Mouse (Mus musculus) hindbrain, embryonic 11.5 days (tissue): ENCODE results near the gene Aif1. TPM values are rescaled to one million over a fixed set of nuclear protein-coding genes. Genes with fewer than 3 reads are reported as not detected.

ENCODE experiments used
- ATAC-seq: fragments of 200-750 bp; cut with Nextera tagmentation; 2 replicates; pipeline ENCODE4 v1.8.0; 2017; ENCODE audit warnings: mild to moderate bottlenecking, moderate TSS enrichment, moderate library complexity; ENCODE audit not compliant: low FRiP score
- DNase-seq: peaks from one replicate; pipeline ENCODE4 v3.0.0-alpha.2; 2015; ENCODE audit warnings: low spot score
- H3K27ac ChIP-seq: fragments of 300-500 bp; sonication (generic); 2 replicates; pipeline ENCODE4 v1.5.1; 2014; ENCODE audit warnings: mild to moderate bottlenecking, low read depth, low read length
- H3K27me3 ChIP-seq: fragments of 300-500 bp; sonication (generic); 2 replicates; pipeline ENCODE4 v1.6.1; 2014; ENCODE audit warnings: mild to moderate bottlenecking, low read length, moderate library complexity, mixed read lengths; ENCODE audit not compliant: control insufficient read depth, insufficient read depth
- H3K36me3 ChIP-seq: fragments of 300-500 bp; sonication (generic); 2 replicates; pipeline ENCODE4 v1.6.1; 2014; ENCODE audit warnings: mild to moderate bottlenecking, low read length, moderate library complexity, mixed read lengths; ENCODE audit not compliant: control insufficient read depth, insufficient read depth
- H3K4me1 ChIP-seq: fragments of 300-500 bp; sonication (generic); replicated peaks from 2 replicates; pipeline ENCODE4 v1.6.1; 2014; ENCODE audit warnings: low read length, mixed read lengths; ENCODE audit not compliant: control insufficient read depth, insufficient read depth
- H3K4me2 ChIP-seq: fragments of 300-500 bp; sonication (generic); replicated peaks from 2 replicates; pipeline ENCODE4 v1.6.1; 2014; ENCODE audit warnings: mild to moderate bottlenecking, low read depth, low read length
- H3K4me3 ChIP-seq: fragments of 300-500 bp; sonication (generic); 2 replicates; pipeline ENCODE4 v1.5.1; 2014; ENCODE audit warnings: low read depth, low read length
- H3K9ac ChIP-seq: fragments of 300-500 bp; sonication (generic); 2 replicates; pipeline ENCODE4 v1.6.1; 2014; ENCODE audit warnings: low read depth, low read length
- H3K9me3 ChIP-seq: fragments of 300-500 bp; sonication (generic); 2 replicates; pipeline ENCODE4 v1.6.1; 2016; ENCODE audit warnings: low read length; ENCODE audit not compliant: control insufficient read depth
- WGBS: fragments of 180-500 bp; shearing (Covaris S2); extraction: QIAGEN DNeasy Blood & Tissue Kit; methylation state at CpG from one replicate; pipeline ENCODE4 v1.1.7; 2014; 5-methylcytosine and 5-hydroxymethylcytosine counted together
- polyA plus RNA-seq: library from polyadenylated mRNA; unstranded; fragments of >200 nt; fragmentation: Nextera tagmentation; extraction: Ambion mirVana; gene quantifications from 2 replicates; pipeline ENCODE4 v1.2.1, GENCODE M21; 2014

Gene Aif1
- polyA plus RNA-seq, 1 experiment from 2014 or later, result 8.4 TPM

GRCm38 (mm10) chr17:35158850-35159593, 16.8 kb downstream of the Aif1 start:
- H3K9ac ChIP-seq, result no peak overlapping the region
- WGBS, result 93% methylated on average over 16 of the region's 16 CpGs
- DNase-seq (no peak), ATAC-seq (no peak)
- peaks cover 67% of the 10 kb centered on the region for H3K36me3 ChIP-seq
- H3K4me2 ChIP-seq, result no peak overlapping the region
- no peaks in the 10 kb centered on the region for H3K27me3 ChIP-seq
- H3K27ac ChIP-seq, result no peak overlapping the region
- no peaks in the 10 kb centered on the region for H3K9me3 ChIP-seq
- peaks cover 5% of the 10 kb centered on the region; the same call in 1 of the 2 replicates for H3K4me1 ChIP-seq
- H3K4me3 ChIP-seq, result no peak overlapping the region

- WGBS, result 90% methylated on average over 8 of the region's 8 CpGs
- no peak for DNase-seq
- ATAC-seq, result no peak
Observed at GRCm38 (mm10) chr17:35157661-35158175, 18.1 kb downstream of the Aif1 start.

GRCm38 (mm10) chr17:35157254-35157653, 18.6 kb downstream of the Aif1 start:
- ATAC-seq, result no peak
- no peak overlapping the region for H3K4me3 ChIP-seq

More at GRCm38 (mm10) chr17:35157661-35158175, 18.1 kb downstream of the Aif1 start:
- Histone ChIP-seq H3K4me2 (no peak overlapping the region), H3K4me3 (no peak overlapping the region), H3K9ac (no peak overlapping the region), H3K27me3 (no peaks in the 10 kb centered on the region), H3K27ac (no peak overlapping the region), H3K36me3 (peaks cover 78% of the 10 kb centered on the region), H3K4me1 (peaks cover 2% of the 10 kb centered on the region; the same call in 1 of the 2 replicates), H3K9me3 (no peaks in the 10 kb centered on the region)

GRCm38 (mm10) chr17:35156461-35157200, 19.2 kb downstream of the Aif1 start:
- no peak overlapping the region for H3K4me3 ChIP-seq
- H3K9ac ChIP-seq, result no peak overlapping the region
- no peak overlapping the region for H3K4me2 ChIP-seq
- H3K4me1 ChIP-seq, result no peaks in the 10 kb centered on the region
- no peak overlapping the region for H3K27ac ChIP-seq
- H3K9me3 ChIP-seq, result no peaks in the 10 kb centered on the region
- DNase-seq (no peak), ATAC-seq (no peak)
- H3K36me3 ChIP-seq, result peaks cover 76% of the 10 kb centered on the region
- WGBS, result 92% methylated on average over 33 of the region's 33 CpGs
- no peaks in the 10 kb centered on the region for H3K27me3 ChIP-seq

More at GRCm38 (mm10) chr17:35157254-35157653, 18.6 kb downstream of the Aif1 start:
- WGBS, result 95% methylated on average over 8 of the region's 8 CpGs
- Histone ChIP-seq H3K4me1 (no peaks in the 10 kb centered on the region), H3K36me3 (peaks cover 78% of the 10 kb centered on the region), H3K9ac (no peak overlapping the region), H3K9me3 (no peaks in the 10 kb centered on the region), H3K4me2 (no peak overlapping the region), H3K27me3 (no peaks in the 10 kb centered on the region), H3K27ac (no peak overlapping the region)
- DNase-seq, result no peak

GRCm38 (mm10) chr17:35155451-35155850, 20.4 kb downstream of the Aif1 start:
- Histone ChIP-seq H3K4me1 (no peaks in the 10 kb centered on the region), H3K36me3 (peaks cover 73% of the 10 kb centered on the region), H3K27ac (no peak overlapping the region), H3K9ac (no peak overlapping the region), H3K9me3 (no peaks in the 10 kb centered on the region), H3K4me2 (no peak overlapping the region), H3K27me3 (no peaks in the 10 kb centered on the region), H3K4me3 (no peak overlapping the region)
- WGBS, result 92% methylated on average over 12 of the region's 12 CpGs
- no peak for ATAC-seq
- no peak for DNase-seq

- no peak overlapping the region for H3K9ac ChIP-seq
- H3K4me3 ChIP-seq, result no peak overlapping the region
- H3K4me2 ChIP-seq, result no peak overlapping the region
- no peak for DNase-seq
- H3K9me3 ChIP-seq, result no peaks in the 10 kb centered on the region
- no peaks in the 10 kb centered on the region for H3K4me1 ChIP-seq
- H3K27ac ChIP-seq, result no peak overlapping the region
- no peak for ATAC-seq
- H3K36me3 ChIP-seq, result peaks cover 75% of the 10 kb centered on the region
- WGBS, result 83% methylated on average over 7 of the region's 7 CpGs
- H3K27me3 ChIP-seq, result no peaks in the 10 kb centered on the region
Observed at GRCm38 (mm10) chr17:35154616-35155015, 21.3 kb downstream of the Aif1 start.

- H3K4me3 ChIP-seq, result no peak overlapping the region
- ATAC-seq, result no peak
- no peak overlapping the region for H3K27ac ChIP-seq
- H3K27me3 ChIP-seq, result no peaks in the 10 kb centered on the region
- no peaks in the 10 kb centered on the region for H3K4me1 ChIP-seq
- peaks cover 74% of the 10 kb centered on the region for H3K36me3 ChIP-seq
- no peak overlapping the region for H3K9ac ChIP-seq
- H3K4me2 ChIP-seq, result no peak overlapping the region
- DNase-seq, result no peak
- 80% methylated on average over 4 of the region's 4 CpGs for WGBS
- no peaks in the 10 kb centered on the region for H3K9me3 ChIP-seq
Observed at GRCm38 (mm10) chr17:35153931-35154330, 21.9 kb downstream of the Aif1 start.

- H3K4me1 ChIP-seq, result no peaks in the 10 kb centered on the region
- no peaks in the 10 kb centered on the region for H3K27me3 ChIP-seq
- H3K27ac ChIP-seq, result no peak overlapping the region
- DNase-seq (no peak), ATAC-seq (no peak)
- WGBS, result 92% methylated on average over 9 of the region's 9 CpGs
- no peak overlapping the region for H3K4me2 ChIP-seq
- no peak overlapping the region for H3K9ac ChIP-seq
- no peak overlapping the region for H3K4me3 ChIP-seq
- peaks cover 69% of the 10 kb centered on the region for H3K36me3 ChIP-seq
- H3K9me3 ChIP-seq, result no peaks in the 10 kb centered on the region
Observed at GRCm38 (mm10) chr17:35153077-35153476, 22.8 kb downstream of the Aif1 start.
